Mouse (Mus musculus) cortical plate, adult 2 months (tissue): ENCODE data around the gene Tex264.

Source experiments
- CTCF ChIP-seq: fragments of 200-500 bp; IDR thresholded peaks from 2 replicates; pipeline ENCODE4 v1.5.1; 2011; ENCODE audit warnings: mild to moderate bottlenecking, control low read depth, low read length; ENCODE audit not compliant: insufficient read depth; ENCODE audit errors: extremely low read depth
- POLR2A ChIP-seq: fragments of 200-500 bp; IDR thresholded peaks from 2 replicates; pipeline ENCODE4 v1.6.1; 2011; ENCODE audit warnings: mild to moderate bottlenecking, low read length, control low read depth; ENCODE audit not compliant: insufficient read depth; ENCODE audit errors: extremely low read depth

DNA sequence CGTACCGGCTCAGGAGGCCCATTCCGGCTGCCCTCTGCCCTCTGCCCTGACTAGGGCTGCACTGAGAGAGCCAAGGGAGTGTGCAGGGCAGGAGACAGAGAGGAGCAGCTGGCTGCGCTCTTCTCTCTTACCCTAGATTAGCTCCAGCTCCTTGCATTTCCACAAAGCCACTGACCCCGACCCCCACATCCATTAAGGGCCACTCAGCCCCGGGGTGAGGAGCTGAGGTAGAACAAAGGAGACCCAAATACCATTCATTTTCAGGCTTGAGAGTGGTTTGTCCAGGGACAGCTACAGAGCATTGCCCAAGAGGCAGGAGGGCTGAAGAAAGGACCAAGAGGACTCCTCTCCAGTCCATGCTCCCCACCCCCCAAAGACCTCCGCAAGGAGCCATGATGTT, 26.3 kb downstream of the Tex264 start:
- TF ChIP-seq CTCF = no peak
- TF ChIP-seq POLR2A = no peak
